Mouse (Mus musculus) heart, embryonic 10.5 days (tissue): ENCODE data around the gene Prkca. TPM values are rescaled to one million over a fixed set of nuclear protein-coding genes. Genes with fewer than 3 reads are reported as not detected.

ENCODE experiments used
- DNase-seq: peaks from one replicate; pipeline ENCODE4 v3.0.0-alpha.2; 2017; ENCODE audit warnings: low spot score
- H3K27ac ChIP-seq: fragments of 300-500 bp; sonication (generic); 2 replicates; pipeline ENCODE4 v1.5.1; 2016; ENCODE audit warnings: mild to moderate bottlenecking
- H3K27me3 ChIP-seq: fragments of 300-500 bp; sonication (generic); 2 replicates; pipeline ENCODE4 v1.6.1; 2016; ENCODE audit warnings: mild to moderate bottlenecking; ENCODE audit not compliant: poor library complexity, insufficient read depth, severe bottlenecking
- H3K36me3 ChIP-seq: fragments of 300-500 bp; sonication (generic); 2 replicates; pipeline ENCODE4 v1.6.1; 2016; ENCODE audit warnings: mild to moderate bottlenecking, moderate library complexity
- H3K4me1 ChIP-seq: fragments of 300-500 bp; sonication (generic); 2 replicates; pipeline ENCODE4 v1.6.1; 2016; ENCODE audit warnings: mild to moderate bottlenecking
- H3K4me3 ChIP-seq: fragments of 300-500 bp; sonication (generic); 2 replicates; pipeline ENCODE4 v1.5.1; 2016; ENCODE audit warnings: mild to moderate bottlenecking, moderate library complexity
- H3K9me3 ChIP-seq: fragments of 300-500 bp; sonication (generic); 2 replicates; pipeline ENCODE4 v1.6.1; 2016; ENCODE audit warnings: mild to moderate bottlenecking, moderate library complexity
- WGBS: fragments of 180-500 bp; shearing (Covaris S2); methylation state at CpG from one replicate; pipeline ENCODE4 v1.1.7; 2016; 5-methylcytosine and 5-hydroxymethylcytosine counted together
- polyA plus RNA-seq: library from polyadenylated mRNA; unstranded; fragments of >200 nt; fragmentation: Nextera tagmentation; extraction: Ambion mirVana; gene quantifications from 2 replicates; pipeline ENCODE4 v1.2.1, GENCODE M21; 2016

Prkca gene
- polyA plus RNA-seq, 1 experiment from 2014 or later: 11.3 TPM

DNA sequence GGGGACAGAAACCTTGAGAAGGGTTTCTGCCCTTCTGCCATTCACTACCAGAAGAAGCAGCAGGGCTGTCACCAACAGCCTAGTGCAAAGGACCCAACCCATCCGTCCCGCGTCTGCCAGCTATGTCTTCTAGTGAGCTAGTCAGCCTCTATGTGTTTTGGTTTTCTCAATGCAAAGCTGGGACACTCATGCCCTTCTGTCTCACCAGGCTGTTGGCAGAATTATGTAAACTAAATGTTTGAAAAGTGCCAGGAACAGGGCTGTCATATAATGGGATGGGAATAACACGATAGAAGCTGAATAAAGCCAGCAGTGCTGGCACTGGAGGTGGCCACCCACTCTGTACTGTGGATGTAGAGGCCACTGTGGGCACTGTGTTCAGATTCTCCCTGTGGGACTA, 393.1 kb downstream of the Prkca start:
- no peaks in the 10 kb centered on the region for H3K9me3 ChIP-seq
- no peaks in the 10 kb centered on the region for H3K27me3 ChIP-seq
- H3K36me3 ChIP-seq: peaks cover 17% of the 10 kb centered on the region
- H3K27ac ChIP-seq: 0 out of 2 replicates have a peak overlapping the region, but pooled peaks have one; percentile 22
- 87% methylated on average over 4 of the region's 4 CpGs for whole genome bisulfite sequencing
- H3K4me3 ChIP-seq: no peak overlapping the region
- H3K4me1 ChIP-seq: peaks cover 11% of the 10 kb centered on the region
- DNase-seq: no peak

GRCm38 (mm10) chr11:107950211-107950610, 393.5 kb downstream of the Prkca start:
- DNase-seq: no peak
- no peaks in the 10 kb centered on the region for H3K27me3 ChIP-seq
- H3K27ac ChIP-seq: 0 out of 2 replicates have a peak overlapping the region, but pooled peaks have one; percentile 2
- WGBS: 55% methylated on average over 9 of the region's 9 CpGs
- no peak overlapping the region for H3K4me3 ChIP-seq
- H3K36me3 ChIP-seq: peaks cover 17% of the 10 kb centered on the region
- H3K4me1 ChIP-seq: peaks cover 11% of the 10 kb centered on the region
- no peaks in the 10 kb centered on the region for H3K9me3 ChIP-seq

DNA sequence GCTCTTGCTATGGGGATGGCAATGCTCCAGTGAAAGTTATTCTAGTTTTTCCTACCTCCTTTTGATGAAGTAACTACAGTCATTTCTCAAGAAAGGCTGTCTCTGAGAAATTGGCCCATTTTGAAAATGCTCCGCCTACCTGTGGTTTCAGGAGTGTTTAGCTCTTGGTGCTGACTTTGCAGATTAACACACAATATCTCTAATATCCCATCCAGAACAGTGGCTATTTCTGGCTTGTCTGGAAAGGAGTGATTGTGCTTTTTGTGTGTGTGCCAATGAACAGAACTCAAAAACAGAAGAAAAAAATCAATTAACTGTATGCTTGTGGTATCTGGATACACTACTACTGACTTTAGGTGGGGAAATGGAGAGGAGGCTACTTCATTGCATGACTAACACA, 395.8 kb downstream of the Prkca start:
- peaks cover 11% of the 10 kb centered on the region for H3K4me1 ChIP-seq
- no peaks in the 10 kb centered on the region for H3K27me3 ChIP-seq
- no peak overlapping the region for H3K27ac ChIP-seq
- DNase-seq: no peak
- H3K36me3 ChIP-seq: peaks cover 30% of the 10 kb centered on the region
- H3K9me3 ChIP-seq: no peaks in the 10 kb centered on the region
- no peak overlapping the region for H3K4me3 ChIP-seq
- WGBS: 95% methylated on average over 1 of the region's 1 CpGs

- Histone ChIP-seq H3K9me3 (no peaks in the 10 kb centered on the region), H3K36me3 (peaks cover 30% of the 10 kb centered on the region)
- WGBS: 69% methylated on average over 5 of the region's 5 CpGs
Observed at GRCm38 (mm10) chr11:107946823-107947222, 396.9 kb downstream of the Prkca start.

DNA sequence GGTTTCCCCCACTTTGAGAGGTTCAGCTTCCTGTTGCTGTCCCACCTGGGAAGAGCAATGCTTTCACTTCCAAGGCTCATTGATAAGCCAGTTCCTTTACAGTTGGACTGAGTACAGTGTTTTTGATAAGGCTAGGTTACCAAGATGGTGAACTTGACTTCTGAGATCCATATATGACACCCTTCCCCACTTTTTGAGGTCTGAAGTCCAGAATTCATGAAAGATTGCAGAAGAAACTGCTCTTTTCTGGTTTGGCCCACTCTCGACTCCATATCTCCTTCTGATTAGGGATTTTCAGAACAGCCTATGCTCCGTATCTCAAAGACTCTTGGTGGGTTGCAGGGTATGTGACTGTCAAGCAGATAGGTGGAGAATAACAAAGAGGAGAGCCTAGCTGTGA, 406.8 kb downstream of the Prkca start:
- Histone ChIP-seq H3K9me3 (peaks cover 19% of the 10 kb centered on the region; the same call in 1 of the 2 replicates), H3K4me3 (no peak overlapping the region), H3K36me3 (peaks cover 23% of the 10 kb centered on the region), H3K27ac (no peak overlapping the region), H3K27me3 (no peaks in the 10 kb centered on the region), H3K4me1 (peaks cover 4% of the 10 kb centered on the region)
- DNase-seq: no peak
- 78% methylated on average over 2 of the region's 2 CpGs for WGBS

More at GRCm38 (mm10) chr11:107946823-107947222, 396.9 kb downstream of the Prkca start:
- Histone ChIP-seq H3K27me3 (no peaks in the 10 kb centered on the region), H3K27ac (no peak overlapping the region), H3K4me3 (no peak overlapping the region), H3K4me1 (peaks cover 11% of the 10 kb centered on the region)
- DNase-seq: no peak

GRCm38 (mm10) chr11:107931721-107932120, 412.0 kb downstream of the Prkca start:
- Histone ChIP-seq H3K27ac (no peak overlapping the region), H3K4me1 (peaks cover 9% of the 10 kb centered on the region), H3K9me3 (no peaks in the 10 kb centered on the region), H3K27me3 (no peaks in the 10 kb centered on the region), H3K36me3 (no peaks in the 10 kb centered on the region), H3K4me3 (no peak overlapping the region)
- DNase-seq: no peak
- WGBS: 72% methylated on average over 7 of the region's 7 CpGs

- Histone ChIP-seq H3K36me3 (no peaks in the 10 kb centered on the region), H3K4me1 (peaks cover 9% of the 10 kb centered on the region)
- WGBS: 89% methylated on average over 11 of the region's 11 CpGs
Observed at GRCm38 (mm10) chr11:107931288-107931687, 412.4 kb downstream of the Prkca start.

GRCm38 (mm10) chr11:107929712-107930111, 414.0 kb downstream of the Prkca start:
- Histone ChIP-seq H3K4me3 (no peak overlapping the region), H3K27ac (no peak overlapping the region), H3K36me3 (no peaks in the 10 kb centered on the region), H3K4me1 (peaks cover 9% of the 10 kb centered on the region), H3K9me3 (no peaks in the 10 kb centered on the region), H3K27me3 (no peaks in the 10 kb centered on the region)
- DNase-seq: no peak
- WGBS: 52% methylated on average over 3 of the region's 3 CpGs

More at GRCm38 (mm10) chr11:107931288-107931687, 412.4 kb downstream of the Prkca start:
- Histone ChIP-seq H3K27ac (no peak overlapping the region), H3K9me3 (no peaks in the 10 kb centered on the region), H3K27me3 (no peaks in the 10 kb centered on the region), H3K4me3 (no peak overlapping the region)
- no peak for DNase-seq

DNA sequence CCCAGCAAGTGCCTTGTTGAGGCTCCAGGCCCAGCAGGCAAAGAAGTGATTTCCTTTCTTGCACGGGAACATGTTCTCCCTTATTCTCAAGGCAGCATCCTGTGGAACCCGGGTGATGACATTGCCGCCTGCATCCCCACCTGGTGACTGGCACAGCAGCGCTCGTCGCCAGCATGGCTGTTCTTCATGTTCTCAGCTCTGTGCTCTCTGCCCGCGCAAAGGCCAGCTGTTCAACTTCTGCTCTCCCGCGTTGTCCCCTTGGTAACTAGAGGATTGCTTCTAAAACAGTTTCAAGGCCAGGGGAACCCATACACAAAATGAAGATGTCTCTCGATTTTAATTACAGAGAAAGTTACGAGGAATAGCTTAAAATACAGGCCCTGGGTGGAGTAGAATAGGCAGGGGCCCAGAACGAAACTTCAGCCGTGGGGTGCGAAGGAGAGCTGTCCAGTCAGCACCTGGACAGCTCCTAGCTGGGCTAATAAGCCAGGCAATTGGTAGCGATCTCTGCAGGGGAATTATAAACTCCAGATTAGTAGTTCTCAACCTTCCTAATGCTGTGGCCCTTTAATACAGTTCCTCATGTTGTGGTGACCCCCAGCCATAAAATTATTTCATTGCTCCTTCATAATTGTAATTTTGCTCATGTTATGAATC, 423.7 kb downstream of the Prkca start:
- H3K4me3 ChIP-seq: no peak overlapping the region
- no peaks in the 10 kb centered on the region for H3K9me3 ChIP-seq
- H3K27me3 ChIP-seq: peaks cover 45% of the 10 kb centered on the region
- H3K36me3 ChIP-seq: no peaks in the 10 kb centered on the region
- peaks cover 2% of the 10 kb centered on the region; the same call in 1 of the 2 replicates for H3K4me1 ChIP-seq
- H3K27ac ChIP-seq: no peak overlapping the region
- DNase-seq: no peak
- 43% methylated on average over 16 of the region's 16 CpGs for WGBS

GRCm38 (mm10) chr11:107917721-107918235, 425.9 kb downstream of the Prkca start:
- Histone ChIP-seq H3K4me1 (peaks cover 10% of the 10 kb centered on the region), H3K36me3 (no peaks in the 10 kb centered on the region), H3K27ac (no peak overlapping the region), H3K9me3 (no peaks in the 10 kb centered on the region), H3K4me3 (no peak overlapping the region), H3K27me3 (peaks cover 67% of the 10 kb centered on the region)
- WGBS: 62% methylated on average over 9 of the region's 9 CpGs
- DNase-seq: no peak

DNA sequence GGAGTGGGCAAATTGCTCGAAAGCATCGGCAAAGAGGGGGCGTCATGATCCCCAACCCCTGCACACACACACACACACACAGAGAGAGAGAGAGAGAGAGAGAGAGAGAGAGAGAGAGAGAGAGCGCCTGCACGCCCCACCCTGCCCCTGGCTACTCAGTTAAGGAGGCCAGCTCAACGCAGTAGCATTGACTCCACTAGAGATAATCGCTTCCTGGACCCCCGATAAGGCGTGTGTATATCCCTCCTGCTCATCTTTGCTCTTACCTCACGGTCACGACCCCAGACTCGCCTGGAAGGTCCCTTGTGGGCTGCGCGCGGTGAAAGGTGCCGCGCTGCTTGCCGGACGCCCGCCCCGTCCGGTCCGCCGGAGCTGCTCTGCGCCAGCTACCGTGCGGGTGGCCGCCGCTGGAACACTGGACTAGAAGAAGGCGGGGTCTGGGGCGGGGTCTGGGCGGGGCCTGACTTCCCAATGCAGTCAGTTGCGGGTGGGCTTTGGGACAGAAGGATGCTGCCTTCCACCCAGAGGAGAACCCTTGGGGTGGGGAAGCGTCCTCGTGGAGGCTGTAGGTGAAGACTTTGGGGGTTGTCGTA, 429.0 kb downstream of the Prkca start, which contains the start of gene Cacng5:
TSS of gene Cacng5 (minus strand) at position 422 of the 593 bp plus-strand sequence.
- H3K4me1 ChIP-seq: peaks cover 10% of the 10 kb centered on the region
- peaks cover 67% of the 10 kb centered on the region for H3K27me3 ChIP-seq
- no peak within 1 kb of the TSS for H3K27ac ChIP-seq
- H3K4me3 ChIP-seq: peak within 1 kb of the TSS; percentile 57
- WGBS: 7% methylated on average over 35 of the region's 36 CpGs
- peak; percentile 78 for DNase-seq
- H3K36me3 ChIP-seq: no peaks in the 10 kb centered on the region
- 0 out of 2 replicates have a peak, but pooled peaks cover 3% of the 10 kb centered on the region for H3K9me3 ChIP-seq

- Histone ChIP-seq H3K9me3 (0 out of 2 replicates have a peak, but pooled peaks cover 4% of the 10 kb centered on the region), H3K27me3 (peaks cover 55% of the 10 kb centered on the region), H3K4me1 (peaks cover 10% of the 10 kb centered on the region), H3K4me3 (no peak overlapping the region), H3K27ac (no peak overlapping the region), H3K36me3 (no peaks in the 10 kb centered on the region)
- DNase-seq: no peak
- WGBS: 48% methylated on average over 3 of the region's 3 CpGs
Observed at GRCm38 (mm10) chr11:107913317-107913716, 430.4 kb downstream of the Prkca start.

DNA sequence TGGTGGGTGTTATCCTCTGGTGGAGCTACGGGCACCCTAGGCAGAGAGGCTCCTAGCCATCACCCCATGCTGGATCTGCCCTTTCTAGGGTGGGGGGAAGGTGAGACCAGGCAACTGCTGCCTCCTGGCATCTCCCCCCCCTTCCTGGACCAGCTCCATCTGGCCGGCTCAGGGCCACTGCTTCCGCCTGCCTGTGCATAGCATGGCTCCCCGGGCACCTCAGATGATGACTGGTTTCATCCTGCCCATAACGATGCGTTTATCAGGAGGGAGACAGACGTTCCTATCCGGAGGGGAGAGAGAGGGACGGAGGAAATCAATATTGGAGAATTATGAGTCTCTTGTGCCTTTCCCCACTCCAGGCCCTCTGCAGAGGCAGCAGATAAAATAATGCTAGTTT, 438.4 kb downstream of the Prkca start:
- H3K9me3 ChIP-seq: 0 out of 2 replicates have a peak, but pooled peaks cover 4% of the 10 kb centered on the region
- WGBS: 69% methylated on average over 9 of the region's 9 CpGs
- no peak for DNase-seq

More for the DNA sequence above, 438.4 kb downstream of the Prkca start:
- no peak overlapping the region for H3K27ac ChIP-seq
- no peak overlapping the region for H3K4me3 ChIP-seq
- no peaks in the 10 kb centered on the region for H3K27me3 ChIP-seq
- H3K4me1 ChIP-seq: peaks cover 9% of the 10 kb centered on the region; the same call in 1 of the 2 replicates
- no peaks in the 10 kb centered on the region for H3K36me3 ChIP-seq
